Mouse (Mus musculus) thymus, postnatal 4 days (tissue): ENCODE results near the gene Spry2.

ENCODE experiments used
- DNase-seq: peaks from one replicate; pipeline ENCODE4 v3.0.0; 2021

Gene Spry2

DNA sequence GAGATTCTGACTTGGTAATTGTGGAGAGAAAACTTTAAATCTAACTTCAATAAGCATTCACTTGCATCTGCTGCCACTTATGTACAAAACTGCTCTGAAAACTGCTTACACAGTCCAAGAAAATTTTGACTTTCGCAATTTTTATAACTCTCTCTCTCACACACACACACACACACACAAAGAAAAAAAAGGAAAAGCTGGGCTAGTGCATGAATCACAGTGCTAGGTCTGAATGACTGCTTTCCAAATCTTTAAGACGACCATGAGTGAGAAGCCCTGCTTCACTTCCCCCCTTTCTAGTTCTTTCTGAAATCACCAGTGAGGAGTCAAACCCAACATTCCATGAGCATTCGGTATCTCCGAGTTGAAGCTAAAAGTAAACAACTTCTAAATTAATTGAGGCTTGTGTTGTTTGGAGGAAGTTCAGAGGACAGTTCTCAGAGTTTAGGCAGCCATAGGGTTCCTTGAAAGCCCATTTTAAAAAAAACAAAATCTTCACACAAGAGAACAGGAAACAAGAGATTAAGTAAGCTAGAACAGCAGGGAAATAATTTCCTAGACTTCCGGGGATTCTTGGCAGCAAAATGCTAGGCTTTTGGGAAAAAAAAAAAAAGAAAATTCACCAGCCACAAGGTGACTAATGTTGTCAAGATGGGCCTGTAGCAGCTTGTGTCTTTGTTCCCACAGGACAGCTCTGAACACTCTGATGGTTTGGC, 5.9 kb downstream of the Spry2 start:
- no peak for DNase-seq

DNA sequence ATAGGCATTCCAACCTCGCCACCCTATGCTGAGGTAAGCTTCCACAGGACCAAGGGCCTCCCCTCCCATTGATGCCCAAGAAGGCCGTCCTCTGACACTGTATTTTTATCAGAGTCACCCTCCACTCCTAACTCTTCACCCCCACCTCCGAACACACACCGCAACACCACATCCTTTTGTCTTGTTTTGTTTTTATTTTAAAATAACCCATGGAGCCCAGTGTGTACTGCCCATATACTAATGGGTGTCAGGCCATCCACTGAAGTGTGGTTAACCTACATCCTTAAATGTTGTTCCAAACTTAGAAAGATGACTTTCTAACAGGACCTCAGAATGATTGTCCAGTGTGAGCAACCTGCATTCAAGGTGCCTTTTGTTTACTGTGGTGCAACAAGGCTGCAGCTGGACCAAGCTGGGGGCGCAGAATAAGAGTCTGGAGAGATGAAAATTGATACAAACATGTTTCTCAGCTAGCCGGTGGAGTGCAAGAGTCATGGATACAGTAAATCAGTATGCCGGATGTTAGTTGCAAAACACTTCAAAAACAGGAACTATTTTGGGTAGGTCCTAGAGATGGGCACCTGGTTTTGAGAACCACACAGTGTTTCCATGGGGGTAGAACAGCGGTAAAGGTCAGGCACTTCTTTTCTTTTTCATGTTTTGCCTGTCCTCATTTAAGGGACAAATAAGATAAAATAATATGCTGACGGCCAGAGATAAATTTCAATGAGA, 9.8 kb downstream of the Spry2 start:
- DNase-seq, result no peak

DNA sequence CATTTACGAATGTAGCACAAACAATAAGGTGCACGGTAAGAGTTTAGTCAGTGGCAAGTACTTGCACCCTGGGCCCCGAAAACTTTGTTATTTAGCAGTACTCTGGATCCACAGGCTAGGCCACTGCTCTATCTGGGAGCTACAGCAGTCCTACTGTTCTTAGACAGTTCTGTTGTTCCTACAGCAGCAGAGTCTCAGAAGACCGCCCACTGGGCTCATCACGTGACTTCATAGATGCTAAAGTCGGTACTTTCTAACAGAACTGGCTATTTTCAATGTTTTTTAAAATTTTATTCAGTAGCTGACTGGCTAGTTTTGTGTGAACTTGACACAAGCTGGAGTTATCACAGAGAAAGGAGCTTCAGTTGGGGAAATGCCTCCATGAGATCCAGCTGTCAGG, 11.4 kb downstream of the Spry2 start:
- no peak for DNase-seq

DNA sequence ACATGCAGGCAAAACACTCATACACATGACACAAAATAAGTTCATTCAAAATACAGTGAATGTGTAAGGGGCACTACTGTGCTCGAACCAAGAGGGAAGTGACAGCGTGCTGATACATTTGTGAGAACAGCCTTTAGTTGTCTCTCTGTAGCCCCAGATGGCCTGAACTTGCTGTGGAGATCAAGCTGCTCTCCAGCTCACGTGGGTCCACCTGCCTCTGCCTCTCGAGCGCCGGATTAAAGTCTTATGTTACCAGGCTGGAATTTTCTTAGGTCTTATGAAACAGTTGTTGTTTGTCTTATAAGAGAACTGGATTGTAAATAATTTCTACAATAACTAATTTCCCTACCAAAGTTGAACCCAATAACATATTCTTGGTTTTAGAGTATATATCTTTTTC, 13.4 kb downstream of the Spry2 start:
- no peak for DNase-seq

DNA sequence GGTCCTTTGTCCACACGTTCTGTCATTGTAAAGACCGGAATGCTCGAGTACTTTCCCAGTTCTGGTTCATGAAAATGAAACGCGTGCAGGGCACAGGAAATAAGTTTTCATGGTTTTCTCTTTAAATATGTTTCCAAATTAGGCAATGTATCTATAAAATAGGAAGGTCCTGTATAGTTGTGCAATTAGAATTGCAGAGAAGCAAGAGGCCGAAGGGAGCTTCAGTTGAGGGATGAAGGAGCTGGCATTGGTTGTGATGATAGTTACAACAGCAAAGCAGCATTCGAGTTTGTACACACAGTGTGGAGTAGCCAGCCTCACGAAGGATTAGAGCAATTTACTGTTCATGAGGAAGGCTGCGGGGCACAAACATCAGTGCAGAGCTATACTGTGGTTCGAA, 18.3 kb downstream of the Spry2 start:
- no peak for DNase-seq

DNA sequence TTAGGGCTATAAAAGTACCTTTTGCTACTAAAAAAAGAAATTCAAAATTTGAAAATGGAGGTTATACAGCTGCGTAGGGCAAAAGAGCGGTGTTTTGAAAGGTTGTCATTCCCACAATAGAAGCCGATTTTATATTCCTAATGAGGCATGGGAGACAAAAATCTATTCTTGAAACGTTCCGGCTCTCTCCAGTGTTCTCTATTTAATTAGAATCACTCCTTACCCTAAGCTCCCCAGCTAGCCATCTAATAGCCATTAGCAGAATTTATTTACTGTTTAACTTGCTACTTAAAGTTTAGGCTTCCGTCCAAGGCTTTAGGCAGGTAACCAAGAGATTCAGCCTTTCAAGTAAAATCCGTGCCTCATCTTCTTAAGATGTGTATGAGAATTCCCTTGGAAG, 20.2 kb downstream of the Spry2 start:
- no peak for DNase-seq

DNA sequence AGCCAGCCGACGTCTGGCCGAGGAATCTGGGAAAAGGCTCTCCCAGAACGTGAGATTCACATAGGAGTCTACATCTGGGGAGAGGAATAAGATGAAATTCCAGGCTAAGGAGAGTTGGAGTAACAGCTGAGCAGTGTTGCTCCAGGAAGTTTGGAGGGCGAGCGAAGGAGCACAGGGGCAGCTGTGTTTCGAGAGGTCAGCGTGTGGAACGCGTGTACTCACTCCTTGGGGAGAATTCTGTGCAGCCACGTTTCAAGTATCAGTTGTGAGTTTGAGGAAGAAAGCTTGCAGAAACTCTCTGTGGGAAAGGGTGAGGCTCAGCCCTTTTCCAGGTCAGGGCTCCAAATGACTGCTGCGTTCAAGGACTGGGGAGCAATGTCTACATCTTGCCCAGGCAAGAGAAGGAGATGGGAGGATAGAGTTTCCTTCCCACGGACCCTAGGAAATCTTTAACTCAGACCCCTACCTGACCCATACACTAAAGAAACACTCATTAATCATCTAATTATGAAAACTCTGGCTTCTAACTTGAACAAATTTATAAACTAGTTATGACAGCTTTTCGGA, 26.2 kb downstream of the Spry2 start:
- DNase-seq, result no peak

DNA sequence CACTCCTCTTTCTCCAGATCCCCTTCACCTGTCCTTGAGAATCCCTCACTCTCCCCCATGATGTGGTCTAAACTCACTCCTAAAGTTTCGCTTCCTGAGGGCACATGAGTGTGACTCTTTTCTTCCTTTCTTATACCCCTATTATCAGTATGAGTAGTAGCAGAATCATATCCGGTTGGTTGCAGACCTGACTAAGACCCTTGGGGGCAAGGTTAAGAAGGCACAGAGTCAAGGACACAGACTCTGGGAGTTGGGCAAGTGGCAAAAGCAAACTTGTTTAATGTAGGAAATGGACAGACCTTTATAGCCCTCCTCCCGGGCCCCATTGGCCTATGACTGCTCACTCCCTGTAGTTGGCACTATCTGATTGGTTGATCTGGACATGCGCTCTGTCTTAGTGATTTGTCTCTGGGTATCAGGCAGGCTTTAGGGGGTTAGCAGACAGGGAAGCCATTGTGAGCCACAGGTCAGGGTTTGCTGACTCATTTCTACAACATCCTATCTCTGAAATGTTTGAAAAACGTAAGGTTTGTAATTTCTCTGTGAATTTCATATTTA, 31.2 kb downstream of the Spry2 start:
- no peak for DNase-seq

DNA sequence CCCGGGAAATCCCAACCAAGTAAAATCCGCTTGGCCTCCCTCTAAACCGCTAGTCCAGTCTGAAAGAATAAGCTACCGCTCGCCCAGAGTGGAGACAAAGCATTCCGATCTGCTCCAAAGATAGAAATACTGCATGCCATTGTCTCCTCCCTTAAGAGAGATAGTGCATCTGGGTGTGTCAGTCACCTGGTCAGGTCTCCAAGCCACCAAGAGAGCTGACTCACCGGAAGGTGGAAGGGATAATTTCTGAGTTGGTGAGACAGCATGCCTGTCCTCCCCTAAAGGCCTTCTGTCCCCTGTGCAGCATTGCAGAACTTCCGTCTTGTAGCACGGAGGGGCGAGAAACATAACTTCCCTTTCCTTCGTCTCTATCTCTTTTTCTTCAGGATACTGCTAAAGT, 34.4 kb downstream of the Spry2 start:
- no peak for DNase-seq

DNA sequence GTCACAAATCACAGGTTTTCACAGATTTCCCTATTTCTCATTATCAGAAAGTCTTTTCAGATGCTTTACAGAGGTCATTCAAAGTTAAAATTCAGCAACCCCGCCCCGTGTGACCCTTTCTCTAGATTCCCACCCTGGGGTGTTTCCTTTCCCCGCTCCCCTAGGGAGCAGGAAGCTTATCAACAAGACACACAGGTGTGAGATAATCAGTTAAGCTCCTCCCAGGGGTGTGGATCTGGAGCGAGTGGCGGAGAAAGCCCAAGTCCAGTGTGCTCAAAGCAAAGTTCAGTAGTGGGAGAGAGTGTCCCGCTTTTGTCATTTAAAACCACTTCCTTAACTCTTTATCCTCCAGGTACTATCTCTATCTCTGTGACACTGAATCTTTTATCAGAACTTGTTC, 35.7 kb downstream of the Spry2 start:
- DNase-seq, result no peak

DNA sequence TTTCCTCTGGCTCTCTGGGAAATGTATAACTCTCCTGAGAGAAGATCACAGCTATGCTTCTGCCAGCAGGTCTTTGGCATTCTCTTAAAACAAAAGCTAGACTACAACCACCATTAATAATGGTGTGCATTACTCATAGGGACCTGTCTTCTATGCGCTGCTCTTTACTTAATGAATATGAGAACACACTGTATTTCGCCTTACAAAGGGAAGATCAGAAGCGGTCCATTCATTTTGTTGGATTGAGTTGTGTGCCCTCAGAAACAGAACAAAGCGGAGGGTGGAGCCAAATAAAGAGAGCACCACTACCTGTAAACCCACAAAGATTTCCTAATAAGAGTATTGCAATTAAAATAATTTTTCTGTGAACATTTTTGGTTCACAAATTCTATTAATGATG, 36.3 kb downstream of the Spry2 start:
- no peak for DNase-seq

DNA sequence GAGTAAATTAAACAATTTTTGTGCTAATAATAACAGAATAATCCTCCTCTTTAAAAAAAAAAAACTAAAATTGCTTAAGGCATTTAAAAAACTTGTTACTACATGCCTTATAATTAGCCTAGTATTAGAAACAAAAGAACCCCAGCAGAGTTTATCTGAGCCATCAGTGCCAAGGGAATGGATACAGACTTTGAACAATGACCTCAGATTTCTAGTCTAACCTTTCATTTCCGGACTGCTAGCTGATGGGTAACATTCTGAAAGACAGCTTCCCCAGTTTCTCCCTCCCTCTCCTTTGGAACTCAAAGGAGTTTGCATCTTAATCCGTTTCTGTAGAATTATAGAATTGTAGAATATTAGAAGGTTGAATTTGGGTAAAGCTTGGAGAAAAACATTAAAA, 36.7 kb downstream of the Spry2 start:
- DNase-seq, result no peak

DNA sequence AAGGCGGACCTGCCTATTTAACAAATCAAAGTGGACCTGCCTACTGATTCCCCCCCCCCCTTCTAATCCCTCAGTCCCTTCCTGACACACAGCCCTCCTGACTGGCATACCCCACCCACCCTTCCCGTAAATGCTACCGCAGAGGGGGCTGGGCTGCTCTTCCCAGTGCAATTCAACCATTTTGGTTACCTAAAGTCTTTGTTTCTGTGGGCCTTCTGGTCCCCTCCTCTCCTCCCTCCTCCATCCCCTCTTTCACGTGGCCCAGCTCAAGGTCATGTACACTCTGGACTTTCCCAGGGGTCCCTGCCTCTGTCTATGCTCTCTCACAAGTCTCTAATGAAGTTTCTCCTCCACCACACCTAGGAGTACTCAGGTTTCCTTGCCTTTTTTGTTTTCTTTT, 37.3 kb downstream of the Spry2 start:
- no peak for DNase-seq

DNA sequence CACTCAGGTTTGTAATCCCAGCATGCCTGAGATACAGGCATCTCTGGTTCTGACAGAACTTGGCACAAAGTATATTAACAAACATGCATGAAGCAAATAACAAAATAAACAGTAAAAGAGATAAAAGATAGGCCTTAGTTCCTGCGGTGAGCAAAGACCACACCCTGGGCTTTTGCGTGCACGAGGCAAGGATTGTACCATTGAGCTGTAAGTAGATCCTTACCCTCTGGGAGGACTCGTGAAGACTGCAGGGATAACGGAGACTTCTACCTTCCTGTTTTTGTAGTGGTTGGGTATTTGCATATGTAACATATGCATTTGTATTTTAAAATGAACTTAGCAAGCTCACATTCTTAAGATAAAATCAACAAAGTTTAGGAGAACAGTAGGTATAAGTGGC, 37.7 kb downstream of the Spry2 start:
- no peak for DNase-seq

DNA sequence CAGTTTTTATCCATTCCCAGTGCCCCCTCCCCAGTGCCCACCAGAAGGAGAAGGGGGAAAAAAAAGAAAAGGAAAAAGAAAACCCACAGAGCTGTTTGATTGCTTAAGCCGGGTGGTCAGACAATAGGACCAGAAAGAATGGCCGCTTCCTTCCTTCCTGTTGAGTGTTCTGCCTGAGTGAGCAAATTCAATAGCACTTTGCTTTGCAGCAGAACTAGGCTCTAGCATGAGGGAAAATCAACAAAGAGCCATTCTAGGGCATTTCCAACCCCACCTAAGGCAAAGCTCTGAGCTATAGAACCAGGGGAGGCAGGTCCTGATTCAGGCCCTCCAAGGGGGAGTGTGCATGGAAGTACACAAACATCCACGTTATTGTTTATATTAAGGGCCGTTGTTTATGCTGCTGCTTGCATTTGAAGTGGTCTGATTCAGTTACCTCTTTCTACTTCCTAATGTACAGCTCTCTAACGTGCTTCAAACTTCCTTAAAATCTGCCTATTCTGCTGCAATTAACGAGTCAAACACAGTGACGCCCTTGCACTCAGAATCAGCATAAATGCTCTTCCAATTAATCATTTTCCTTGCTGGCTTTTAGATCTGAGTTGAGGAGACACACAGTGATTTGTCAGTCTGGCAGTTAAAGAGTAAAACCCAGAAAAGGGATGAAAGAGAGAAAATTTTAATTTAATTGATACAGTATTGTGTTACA, 45.1 kb downstream of the Spry2 start:
- DNase-seq, result no peak
